Mouse (Mus musculus) heart, embryonic 16.5 days (tissue): ENCODE data around the gene Erbb4. TPM values are rescaled to one million over a fixed set of nuclear protein-coding genes. Genes with fewer than 3 reads are reported as not detected.

ENCODE experiments used
- ATAC-seq: fragments of 200-750 bp; cut with Nextera tagmentation; replicated peaks from 2 replicates; pipeline ENCODE4 v1.8.0; 2017; ENCODE audit warnings: moderate number of reproducible peaks; ENCODE audit not compliant: insufficient read depth, low FRiP score; ENCODE audit errors: extremely low read depth
- H3K27ac ChIP-seq: fragments of 300-500 bp; sonication (generic); 2 replicates; pipeline ENCODE4 v1.5.1; 2014; ENCODE audit warnings: mild to moderate bottlenecking, low read length, control low read depth, moderate library complexity
- H3K27me3 ChIP-seq: fragments of 300-500 bp; sonication (generic); 2 replicates; pipeline ENCODE4 v1.6.1; 2014; ENCODE audit warnings: low read length, mixed read lengths; ENCODE audit not compliant: control insufficient read depth, insufficient read depth
- H3K36me3 ChIP-seq: fragments of 300-500 bp; sonication (generic); 2 replicates; pipeline ENCODE4 v1.6.1; 2014; ENCODE audit not compliant: control insufficient read depth, insufficient read depth
- H3K4me1 ChIP-seq: fragments of 300-500 bp; sonication (generic); 2 replicates; pipeline ENCODE4 v1.6.1; 2014; ENCODE audit warnings: low read length, mixed read lengths; ENCODE audit not compliant: control insufficient read depth, insufficient read depth
- H3K4me2 ChIP-seq: fragments of 300-500 bp; sonication (generic); 2 replicates; pipeline ENCODE4 v1.6.1; 2014; ENCODE audit warnings: low read depth, mild to moderate bottlenecking, control low read depth, low read length
- H3K4me3 ChIP-seq: fragments of 300-500 bp; sonication (generic); 2 replicates; pipeline ENCODE4 v1.5.1; 2014; ENCODE audit warnings: mild to moderate bottlenecking, control low read depth, low read length
- H3K9ac ChIP-seq: fragments of 300-500 bp; sonication (generic); 2 replicates; pipeline ENCODE4 v1.6.1; 2014; ENCODE audit warnings: low read length, control low read depth
- H3K9me3 ChIP-seq: fragments of 300-500 bp; sonication (generic); replicated peaks from 2 replicates; pipeline ENCODE4 v1.6.1; 2016; ENCODE audit warnings: low read length; ENCODE audit not compliant: control insufficient read depth
- WGBS: fragments of 180-500 bp; shearing (Covaris S2); extraction: QIAGEN DNeasy Blood & Tissue Kit; methylation state at CpG from one replicate; pipeline ENCODE4 v1.1.7; 2014; 5-methylcytosine and 5-hydroxymethylcytosine counted together
- polyA plus RNA-seq: library from polyadenylated mRNA; unstranded; fragments of >200 nt; fragmentation: Nextera tagmentation; extraction: Ambion mirVana; gene quantifications from 2 replicates; pipeline ENCODE4 v1.2.1, GENCODE M21; 2015

Erbb4 gene
- polyA plus RNA-seq, 1 experiment from 2014 or later: 6.2 TPM

GRCm38 (mm10) chr1:68839352-68839751 is 268.5 kb downstream of the Erbb4 start:
- Histone ChIP-seq H3K4me2 (no peak overlapping the region), H3K36me3 (no peaks in the 10 kb centered on the region), H3K4me3 (no peak overlapping the region), H3K9ac (no peak overlapping the region), H3K27ac (no peak overlapping the region), H3K4me1 (no peaks in the 10 kb centered on the region), H3K9me3 (no peaks in the 10 kb centered on the region), H3K27me3 (no peaks in the 10 kb centered on the region)
- WGBS: 48% methylated on average over 4 of the region's 4 CpGs
- ATAC-seq: no peak

GRCm38 (mm10) chr1:68834686-68835085 is 273.2 kb downstream of the Erbb4 start:
- no peaks in the 10 kb centered on the region for H3K4me1 ChIP-seq
- H3K27me3 ChIP-seq: no peaks in the 10 kb centered on the region
- no peak for ATAC-seq
- WGBS: 78% methylated on average over 3 of the region's 3 CpGs
- H3K4me2 ChIP-seq: no peak overlapping the region
- H3K9ac ChIP-seq: no peak overlapping the region
- H3K27ac ChIP-seq: no peak overlapping the region
- no peak overlapping the region for H3K4me3 ChIP-seq
- no peaks in the 10 kb centered on the region for H3K9me3 ChIP-seq
- H3K36me3 ChIP-seq: no peaks in the 10 kb centered on the region

GRCm38 (mm10) chr1:68832101-68832500 is 275.8 kb downstream of the Erbb4 start:
- H3K4me1 ChIP-seq: no peaks in the 10 kb centered on the region
- ATAC-seq: no peak
- H3K27me3 ChIP-seq: no peaks in the 10 kb centered on the region
- H3K27ac ChIP-seq: no peak overlapping the region
- no peak overlapping the region for H3K4me2 ChIP-seq
- H3K36me3 ChIP-seq: no peaks in the 10 kb centered on the region
- no peak overlapping the region for H3K9ac ChIP-seq
- H3K9me3 ChIP-seq: no peaks in the 10 kb centered on the region
- H3K4me3 ChIP-seq: no peak overlapping the region

- 76% methylated on average over 1 of the region's 1 CpGs for WGBS
- H3K27me3 ChIP-seq: no peaks in the 10 kb centered on the region
Measured at GRCm38 (mm10) chr1:68831575-68831974, 276.3 kb downstream of the Erbb4 start.

GRCm38 (mm10) chr1:68830501-68831239 is 277.2 kb downstream of the Erbb4 start:
- WGBS: 77% methylated on average over 2 of the region's 2 CpGs

More at GRCm38 (mm10) chr1:68831575-68831974, 276.3 kb downstream of the Erbb4 start:
- Histone ChIP-seq H3K4me1 (no peaks in the 10 kb centered on the region), H3K4me2 (no peak overlapping the region), H3K27ac (no peak overlapping the region), H3K9me3 (no peaks in the 10 kb centered on the region), H3K9ac (no peak overlapping the region), H3K36me3 (no peaks in the 10 kb centered on the region), H3K4me3 (no peak overlapping the region)
- no peak for ATAC-seq

GRCm38 (mm10) chr1:68823116-68823644 is 284.7 kb downstream of the Erbb4 start:
- WGBS: 76% methylated on average over 2 of the region's 2 CpGs
- no peaks in the 10 kb centered on the region for H3K9me3 ChIP-seq

More at GRCm38 (mm10) chr1:68830501-68831239, 277.2 kb downstream of the Erbb4 start:
- no peaks in the 10 kb centered on the region for H3K27me3 ChIP-seq
- H3K9ac ChIP-seq: no peak overlapping the region
- no peaks in the 10 kb centered on the region for H3K36me3 ChIP-seq
- no peak overlapping the region for H3K4me3 ChIP-seq
- no peak for ATAC-seq
- H3K4me1 ChIP-seq: no peaks in the 10 kb centered on the region
- no peak overlapping the region for H3K27ac ChIP-seq
- no peak overlapping the region for H3K4me2 ChIP-seq
- no peaks in the 10 kb centered on the region for H3K9me3 ChIP-seq

GRCm38 (mm10) chr1:68806711-68807110 is 301.1 kb downstream of the Erbb4 start:
- no peak overlapping the region for H3K27ac ChIP-seq
- no peaks in the 10 kb centered on the region for H3K36me3 ChIP-seq
- ATAC-seq: no peak
- H3K4me3 ChIP-seq: no peak overlapping the region
- H3K27me3 ChIP-seq: no peaks in the 10 kb centered on the region
- H3K9me3 ChIP-seq: no peaks in the 10 kb centered on the region
- no peak overlapping the region for H3K4me2 ChIP-seq
- no peak overlapping the region for H3K9ac ChIP-seq
- 63% methylated on average over 2 of the region's 2 CpGs for WGBS
- no peaks in the 10 kb centered on the region for H3K4me1 ChIP-seq

More at GRCm38 (mm10) chr1:68823116-68823644, 284.7 kb downstream of the Erbb4 start:
- no peaks in the 10 kb centered on the region for H3K36me3 ChIP-seq
- H3K4me1 ChIP-seq: no peaks in the 10 kb centered on the region
- no peaks in the 10 kb centered on the region for H3K27me3 ChIP-seq
- ATAC-seq: no peak
- H3K9ac ChIP-seq: no peak overlapping the region
- no peak overlapping the region for H3K4me3 ChIP-seq
- H3K4me2 ChIP-seq: no peak overlapping the region
- H3K27ac ChIP-seq: no peak overlapping the region

GRCm38 (mm10) chr1:68787409-68788015 is 320.3 kb downstream of the Erbb4 start:
- 24% methylated on average over 4 of the region's 4 CpGs for WGBS
- Histone ChIP-seq H3K4me2 (no peak overlapping the region), H3K4me1 (peaks cover 7% of the 10 kb centered on the region; the same call in 1 of the 2 replicates), H3K9me3 (no peaks in the 10 kb centered on the region), H3K27ac (no peak overlapping the region), H3K4me3 (no peak overlapping the region), H3K9ac (no peak overlapping the region), H3K36me3 (no peaks in the 10 kb centered on the region), H3K27me3 (no peaks in the 10 kb centered on the region)
- no peak for ATAC-seq

- Histone ChIP-seq H3K27ac (peak overlapping the region; percentile 83), H3K27me3 (no peaks in the 10 kb centered on the region), H3K9me3 (no peaks in the 10 kb centered on the region), H3K4me1 (peaks cover 10% of the 10 kb centered on the region; the same call in 1 of the 2 replicates), H3K4me3 (peak overlapping the region; percentile 35), H3K4me2 (peak overlapping the region; percentile 54), H3K36me3 (no peaks in the 10 kb centered on the region), H3K9ac (no peak overlapping the region)
- WGBS: 13% methylated on average over 2 of the region's 2 CpGs
- 0 out of 2 replicates have a peak, but pooled peaks have one; percentile 45 for ATAC-seq
Measured at GRCm38 (mm10) chr1:68780653-68781052, 327.2 kb downstream of the Erbb4 start.
